Mouse (Mus musculus) small intestine, adult 2 months (tissue): ENCODE data around the gene Mea1.

Experiments used
- CTCF ChIP-seq: fragments of 200-500 bp; IDR thresholded peaks from 2 replicates; pipeline ENCODE4 v1.5.1; 2012; ENCODE audit warnings: low read depth, mild to moderate bottlenecking, control low read depth, inconsistent platforms, low read length, moderate library complexity, mixed read lengths; ENCODE audit not compliant: insufficient replicate concordance, insufficient read length; ENCODE audit errors: extremely low read depth
- POLR2A ChIP-seq: fragments of 200-500 bp; IDR thresholded peaks from 2 replicates; pipeline ENCODE4 v1.6.1; 2012; ENCODE audit warnings: low read depth, mild to moderate bottlenecking, control low read depth, inconsistent platforms, low read length, moderate library complexity

DNA sequence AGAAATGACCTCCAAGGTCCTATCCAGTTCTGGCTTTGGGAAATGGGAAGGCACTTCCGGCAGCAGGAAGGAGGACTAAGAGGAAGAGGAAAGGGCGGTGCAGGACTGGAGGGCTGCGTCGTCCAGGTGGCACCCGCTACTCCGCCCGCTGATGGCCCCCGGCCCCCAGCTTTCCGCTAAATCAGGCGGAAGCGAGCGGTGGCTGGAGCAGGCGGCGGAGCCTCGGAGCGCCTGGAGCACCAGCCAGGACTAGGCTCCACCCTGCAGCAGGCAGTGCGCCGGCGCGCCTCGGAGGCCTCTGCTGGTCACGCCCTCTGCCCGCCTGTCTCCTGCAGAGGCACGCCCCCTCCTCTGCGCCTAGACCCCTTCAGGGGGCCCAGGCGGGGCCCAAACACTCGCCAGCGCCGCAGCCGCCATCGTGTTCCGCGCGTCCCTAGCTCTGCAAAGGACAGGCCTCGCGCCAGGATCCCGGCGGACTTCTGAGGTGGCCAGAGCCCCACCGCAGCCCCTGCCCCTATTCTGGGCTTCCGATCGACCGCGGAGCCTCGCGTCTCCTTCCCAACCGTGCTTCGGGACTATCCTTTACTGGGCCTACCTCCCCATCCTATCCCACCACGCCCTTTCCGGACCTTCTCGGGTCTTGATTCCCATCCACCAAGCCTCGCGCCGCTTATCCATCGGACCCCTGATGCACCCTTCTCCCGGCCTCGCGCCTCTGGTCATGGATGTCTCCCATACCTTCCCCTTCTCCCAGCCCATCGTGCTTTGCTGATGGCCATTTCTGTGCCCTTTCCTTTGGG is 28.2 kb upstream of the Mea1 start, which contains the start of gene Cul7:
- TF ChIP-seq CTCF (no peak), POLR2A (no peak)
